Mouse (Mus musculus) liver, embryonic 11.5 days (tissue): ENCODE measurements at regions not wholly inside any gene's neighbourhood (a gene's known extent, or its start where the extent isn't known, plus 50 kb on each side); places are given as distances from the start of the nearest gene placed in this dataset.

Experiments
- ATAC-seq: fragments of 200-750 bp; cut with Nextera tagmentation; replicated peaks from 2 replicates; pipeline ENCODE4 v1.8.0; 2017; ENCODE audit warnings: moderate number of reproducible peaks, mild to moderate bottlenecking, moderate TSS enrichment, moderate library complexity; ENCODE audit not compliant: low FRiP score
- DNase-seq: peaks from one replicate; pipeline ENCODE4 v3.0.0-alpha.2; 2017; ENCODE audit warnings: low spot score
- H3K27ac ChIP-seq: fragments of 300-500 bp; sonication (generic); 2 replicates; pipeline ENCODE4 v1.5.1; 2014; ENCODE audit warnings: mild to moderate bottlenecking, low read depth, low read length, control low read depth
- H3K27me3 ChIP-seq: fragments of 300-500 bp; sonication (generic); replicated peaks from 2 replicates; pipeline ENCODE4 v1.6.1; 2014; ENCODE audit warnings: low read length, mixed read lengths; ENCODE audit not compliant: control insufficient read depth, insufficient read depth
- H3K36me3 ChIP-seq: fragments of 300-500 bp; sonication (generic); 2 replicates; pipeline ENCODE4 v1.6.1; 2014; ENCODE audit warnings: mild to moderate bottlenecking, low read length, moderate library complexity, mixed read lengths; ENCODE audit not compliant: control insufficient read depth, insufficient read depth
- H3K4me1 ChIP-seq: fragments of 300-500 bp; sonication (generic); replicated peaks from 2 replicates; pipeline ENCODE4 v1.6.1; 2014; ENCODE audit warnings: low read length, mixed read lengths; ENCODE audit not compliant: control insufficient read depth, insufficient read depth
- H3K4me2 ChIP-seq: fragments of 300-500 bp; sonication (generic); 2 replicates; pipeline ENCODE4 v1.6.1; 2014; ENCODE audit warnings: mild to moderate bottlenecking, control low read depth, moderate library complexity
- H3K4me3 ChIP-seq: fragments of 300-500 bp; sonication (generic); 2 replicates; pipeline ENCODE4 v1.5.1; 2014; ENCODE audit warnings: low read depth, low read length, control low read depth
- H3K9ac ChIP-seq: fragments of 300-500 bp; sonication (generic); 2 replicates; pipeline ENCODE4 v1.6.1; 2014; ENCODE audit warnings: low read depth, low read length, control low read depth
- H3K9me3 ChIP-seq: fragments of 300-500 bp; sonication (generic); 2 replicates; pipeline ENCODE4 v1.6.1; 2016; ENCODE audit warnings: low read length, inconsistent platforms, mixed read lengths; ENCODE audit not compliant: control insufficient read depth
- WGBS: fragments of 180-500 bp; shearing (Covaris S2); extraction: QIAGEN DNeasy Blood & Tissue Kit; methylation state at CpG from one replicate; pipeline ENCODE4 v1.1.7; 2014; 5-methylcytosine and 5-hydroxymethylcytosine counted together

DNA sequence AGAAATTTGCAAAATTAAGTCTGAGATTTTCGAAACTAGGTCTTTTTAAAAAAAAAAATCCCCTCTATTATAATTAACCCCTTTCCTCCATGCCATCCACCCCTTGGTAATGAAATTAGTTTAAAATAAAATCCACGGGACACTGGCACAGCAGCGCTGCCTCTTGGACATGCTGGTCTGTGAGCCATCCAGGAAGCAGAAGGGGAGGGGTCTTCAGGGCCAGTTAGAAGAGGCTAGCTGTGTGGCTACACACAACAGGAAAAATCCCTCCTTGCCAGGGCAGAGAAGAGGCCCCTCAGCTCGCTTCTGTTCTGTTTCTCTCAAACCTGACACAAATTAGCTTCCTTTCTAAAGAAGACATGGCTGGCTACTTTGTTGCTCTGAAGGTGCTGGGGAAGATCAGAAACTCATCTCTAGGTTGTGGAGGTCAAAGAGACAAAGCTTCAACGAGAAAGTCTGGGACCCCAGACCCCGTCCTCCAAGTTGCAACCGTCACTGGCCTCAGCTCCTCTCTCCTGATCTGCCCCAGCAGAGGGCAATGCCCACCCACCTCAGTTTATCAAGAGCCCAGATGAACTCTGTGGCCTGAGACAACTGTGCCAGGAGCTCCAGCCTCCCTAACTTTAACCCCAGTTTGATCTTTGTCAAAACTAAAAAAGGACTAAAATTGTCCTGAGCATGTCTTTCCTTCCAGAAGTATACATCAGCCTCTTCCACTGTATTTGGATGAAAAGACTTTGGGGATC, 85.0 kb upstream of the Lgalsl start:
- no peak overlapping the region for H3K4me3 ChIP-seq

DNA sequence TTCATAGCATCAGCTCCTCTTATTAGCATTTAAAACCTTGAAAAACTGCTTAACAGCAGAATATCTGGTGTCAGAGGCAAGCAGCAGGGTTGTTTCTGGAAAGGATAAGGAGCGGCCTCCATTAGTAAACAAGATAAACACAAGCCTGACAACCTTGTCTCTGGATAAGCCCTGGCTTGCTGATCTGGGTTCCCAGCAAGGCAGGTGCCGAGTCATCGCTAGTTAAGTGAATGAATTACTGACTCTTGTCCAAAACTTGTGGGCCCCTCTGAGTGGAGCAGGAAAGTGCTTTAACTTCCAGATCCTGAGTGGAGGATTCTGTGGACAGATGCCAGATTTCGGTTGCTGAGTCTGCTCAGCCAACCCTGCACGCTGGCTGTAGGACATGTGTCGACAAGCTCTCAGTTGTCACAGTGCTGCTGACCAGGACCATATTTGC, 85.6 kb upstream of the Lgalsl start:
- Histone ChIP-seq H3K4me1 (peaks cover 36% of the 10 kb centered on the region), H3K27ac (peak overlapping the region; percentile 92), H3K4me3 (no peak overlapping the region), H3K4me2 (peak overlapping the region; percentile 53), H3K9ac (peak overlapping the region; percentile 50), H3K36me3 (no peaks in the 10 kb centered on the region), H3K9me3 (no peaks in the 10 kb centered on the region), H3K27me3 (no peaks in the 10 kb centered on the region)
- DNase-seq (no peak), ATAC-seq (peak; percentile 95)
- 26% methylated on average over 6 of the region's 6 CpGs for WGBS

More for the DNA sequence above, 85.0 kb upstream of the Lgalsl start:
- WGBS, result 36% methylated on average over 7 of the region's 7 CpGs
- peak overlapping the region; percentile 50 for H3K9ac ChIP-seq
- H3K27me3 ChIP-seq, result no peaks in the 10 kb centered on the region
- H3K27ac ChIP-seq, result peak overlapping the region; percentile 92
- H3K4me1 ChIP-seq, result peaks cover 36% of the 10 kb centered on the region
- ATAC-seq, result peak; percentile 80
- no peaks in the 10 kb centered on the region for H3K9me3 ChIP-seq
- DNase-seq, result no peak
- H3K4me2 ChIP-seq, result peak overlapping the region; percentile 53
- no peaks in the 10 kb centered on the region for H3K36me3 ChIP-seq

DNA sequence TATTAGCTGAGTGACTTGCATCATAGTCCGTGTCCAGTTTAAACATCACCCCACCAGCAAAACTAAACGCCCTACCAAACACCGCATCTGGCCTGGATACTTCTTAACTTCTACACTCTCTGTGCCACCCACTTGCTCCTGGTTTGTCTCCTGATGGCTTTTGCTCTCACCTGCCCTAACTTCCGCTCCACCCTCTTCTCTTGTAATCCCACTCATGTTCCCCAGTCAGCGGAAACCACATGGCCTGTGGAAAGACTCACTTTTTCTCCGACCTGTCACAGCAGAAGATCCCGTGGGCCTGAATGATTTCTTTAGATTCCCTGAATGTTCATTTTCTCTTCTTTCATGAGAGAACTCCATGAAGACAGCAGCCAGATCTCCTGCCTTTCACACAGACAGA, 86.1 kb upstream of the Lgalsl start:
- no peak for ATAC-seq
- H3K4me1 ChIP-seq, result peaks cover 36% of the 10 kb centered on the region
- peak overlapping the region; percentile 46 for H3K9ac ChIP-seq

DNA sequence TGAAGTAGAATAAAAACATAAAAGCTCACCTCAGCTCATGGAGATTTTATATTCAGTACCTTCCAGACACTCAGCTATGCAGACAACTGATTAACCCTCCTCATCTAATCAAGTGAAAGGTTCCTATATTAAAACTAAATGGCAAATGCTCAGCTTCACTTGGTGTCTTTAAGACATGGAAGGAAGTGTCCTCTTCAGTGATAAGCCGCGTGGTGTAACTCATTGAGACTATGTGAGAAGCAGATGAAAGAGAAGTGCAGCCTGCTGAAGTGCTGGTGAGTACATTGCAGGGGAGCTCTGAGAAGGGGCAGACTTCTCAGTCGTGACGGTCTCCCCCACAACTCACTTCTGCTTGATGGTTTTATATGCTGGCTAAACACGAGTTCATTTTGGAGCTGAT, 86.6 kb upstream of the Lgalsl start:
- peaks cover 36% of the 10 kb centered on the region for H3K4me1 ChIP-seq
- no peak overlapping the region; the same call in 1 of the 2 replicates for H3K4me2 ChIP-seq
- H3K27ac ChIP-seq, result peak overlapping the region; percentile 92

More for the DNA sequence above, 86.1 kb upstream of the Lgalsl start:
- H3K36me3 ChIP-seq, result no peaks in the 10 kb centered on the region
- H3K4me2 ChIP-seq, result peak overlapping the region; percentile 53
- WGBS, result 78% methylated on average over 7 of the region's 7 CpGs
- no peak overlapping the region for H3K4me3 ChIP-seq
- no peaks in the 10 kb centered on the region for H3K27me3 ChIP-seq
- H3K27ac ChIP-seq, result peak overlapping the region; percentile 92
- DNase-seq, result no peak
- no peaks in the 10 kb centered on the region for H3K9me3 ChIP-seq

DNA sequence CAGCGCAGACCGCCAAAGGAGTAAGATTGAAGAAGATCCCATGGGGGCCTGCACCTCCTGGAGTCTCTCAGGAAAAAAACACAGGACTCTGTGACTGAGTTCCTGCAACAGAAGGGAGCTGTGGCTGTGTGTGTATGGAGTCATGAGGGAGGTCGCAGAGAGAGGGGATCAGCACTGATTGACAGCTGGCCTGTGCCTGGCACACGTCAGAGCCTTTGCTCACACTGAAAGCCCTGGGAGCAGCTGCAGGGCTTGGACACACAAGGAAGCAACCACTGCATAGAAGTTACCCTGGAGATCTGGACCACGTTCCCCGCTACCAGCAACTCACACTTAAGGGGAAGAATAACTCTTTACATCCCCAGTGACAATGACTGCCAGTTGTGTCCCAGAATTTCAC, 92.3 kb upstream of the Lgalsl start:
- H3K27ac ChIP-seq, result no peak overlapping the region
- no peak for DNase-seq
- no peaks in the 10 kb centered on the region for H3K36me3 ChIP-seq
- H3K4me3 ChIP-seq, result no peak overlapping the region
- WGBS, result 64% methylated on average over 6 of the region's 6 CpGs
- H3K9ac ChIP-seq, result no peak overlapping the region
- ATAC-seq, result no peak
- no peaks in the 10 kb centered on the region for H3K27me3 ChIP-seq
- no peaks in the 10 kb centered on the region for H3K4me1 ChIP-seq
- no peak overlapping the region for H3K4me2 ChIP-seq
- H3K9me3 ChIP-seq, result no peaks in the 10 kb centered on the region

More for the DNA sequence above, 86.6 kb upstream of the Lgalsl start:
- DNase-seq, result no peak
- 30% methylated on average over 5 of the region's 5 CpGs for WGBS
- H3K9ac ChIP-seq, result peak overlapping the region; percentile 46; the same call in 1 of the 2 replicates
- no peaks in the 10 kb centered on the region for H3K27me3 ChIP-seq
- H3K9me3 ChIP-seq, result no peaks in the 10 kb centered on the region
- H3K36me3 ChIP-seq, result no peaks in the 10 kb centered on the region
- no peak for ATAC-seq
- no peak overlapping the region for H3K4me3 ChIP-seq

DNA sequence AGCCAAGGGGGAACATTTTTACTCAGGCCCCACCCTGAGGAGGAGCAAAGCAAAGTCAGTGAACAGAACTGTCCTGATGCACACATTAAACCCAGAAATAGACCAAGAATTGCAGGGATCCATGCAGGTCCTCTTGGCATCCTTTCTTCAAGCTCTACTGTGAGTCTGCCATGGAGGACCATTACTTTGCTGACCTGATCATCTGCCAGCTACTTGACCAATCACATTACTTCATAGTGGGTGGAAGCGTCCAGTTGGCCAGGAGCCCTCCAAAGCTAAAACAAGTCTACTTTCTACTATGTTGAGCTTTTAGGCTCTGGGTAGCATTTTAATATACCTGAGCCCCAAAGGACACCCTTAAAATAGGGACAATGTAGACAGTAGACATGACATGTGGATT, 98.6 kb upstream of the Lgalsl start:
- Histone ChIP-seq H3K9me3 (no peaks in the 10 kb centered on the region), H3K9ac (no peak overlapping the region), H3K4me3 (no peak overlapping the region), H3K36me3 (no peaks in the 10 kb centered on the region), H3K27ac (no peak overlapping the region), H3K4me1 (no peaks in the 10 kb centered on the region), H3K27me3 (no peaks in the 10 kb centered on the region), H3K4me2 (no peak overlapping the region)
- ATAC-seq (no peak), DNase-seq (no peak)
- WGBS, result 81% methylated on average over 1 of the region's 1 CpGs

DNA sequence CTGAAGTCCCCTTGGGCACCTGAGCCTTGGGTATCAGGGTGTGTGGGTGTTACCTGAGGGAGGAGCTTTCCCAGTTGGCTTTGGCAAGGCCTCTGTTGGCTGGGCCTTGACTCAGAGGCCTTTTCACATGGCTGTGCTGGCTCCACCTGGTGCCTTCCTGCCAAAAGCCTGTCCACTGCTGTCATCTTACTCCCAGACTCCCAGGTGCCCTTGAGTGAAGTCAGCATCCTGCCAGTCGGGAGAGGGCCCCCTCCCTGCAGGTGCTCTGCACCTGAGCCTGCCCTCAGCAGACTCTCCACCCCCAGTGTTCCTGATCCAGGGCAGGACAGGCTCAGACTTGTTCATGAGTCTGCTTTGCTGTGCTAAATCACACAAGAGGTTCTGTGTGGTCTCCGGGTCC, 99.2 kb upstream of the Lgalsl start:
- WGBS, result 55% methylated on average over 2 of the region's 2 CpGs
- Histone ChIP-seq H3K4me3 (no peak overlapping the region), H3K36me3 (no peaks in the 10 kb centered on the region), H3K27ac (no peak overlapping the region), H3K9me3 (no peaks in the 10 kb centered on the region), H3K27me3 (no peaks in the 10 kb centered on the region), H3K4me1 (no peaks in the 10 kb centered on the region), H3K9ac (no peak overlapping the region), H3K4me2 (no peak overlapping the region)
- DNase-seq (no peak), ATAC-seq (no peak)

DNA sequence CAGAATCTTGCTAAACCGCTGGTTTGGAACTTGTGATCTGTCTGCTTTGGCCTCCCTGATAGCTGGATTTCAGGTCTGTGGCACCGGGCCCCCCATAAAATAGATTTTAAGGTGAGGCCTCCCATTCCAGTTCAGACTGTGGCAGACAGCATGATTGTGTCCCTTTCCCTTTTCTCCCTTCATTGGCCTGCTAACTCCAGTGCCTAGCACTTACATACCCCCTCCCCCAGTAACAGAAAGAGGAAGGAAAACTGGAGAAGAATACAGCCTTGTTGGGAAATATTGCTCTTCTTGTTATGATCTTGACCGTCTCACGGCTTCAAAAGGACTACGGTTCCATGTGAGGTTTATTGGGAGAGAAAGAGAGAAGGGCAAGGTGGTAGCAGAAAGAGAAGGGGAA, 99.7 kb upstream of the Lgalsl start:
- no peaks in the 10 kb centered on the region for H3K9me3 ChIP-seq
- DNase-seq (no peak), ATAC-seq (no peak)
- H3K27me3 ChIP-seq, result no peaks in the 10 kb centered on the region
- no peak overlapping the region for H3K4me3 ChIP-seq
- H3K36me3 ChIP-seq, result no peaks in the 10 kb centered on the region
- WGBS, result 78% methylated on average over 5 of the region's 5 CpGs
- H3K4me1 ChIP-seq, result no peaks in the 10 kb centered on the region
- H3K27ac ChIP-seq, result no peak overlapping the region
- no peak overlapping the region for H3K9ac ChIP-seq
- no peak overlapping the region for H3K4me2 ChIP-seq
